ENCODE assay signal across 16 mouse cellular contexts in genomic region chr16:93031624-93032023, GRCm38 (mm10).
DNase-seq lines count a peak whose midpoint lies in the region; ATAC-seq and TF ChIP-seq lines count a peak whose summit lies in the region.
"Had no signal": no experiment of that assay in that cellular context is flagged by ENCODE, and none has a peak within 500 bp of the region (broad histone marks: within the 10 kb centered on the region; RNA-seq: fewer than 3 reads in every experiment).

No protein-coding gene starts in this region.

- no peaks in the 10 kb centered on the region for H3K36me3 ChIP-seq in liver, postnatal 0 days (replicated peaks; ENCODE audit: insufficient read depth, low read length)
- H3K36me3 ChIP-seq: heart, embryonic 10.5 days; limb, embryonic 13.5 days; neural tube, embryonic 13.5 days had no signal

- H3K27ac ChIP-seq in gastrocnemius, adult 2 months: peak overlapping the region; percentile 48
- peak overlapping the region; percentile 48 for H3K27ac ChIP-seq in liver, postnatal 0 days (ENCODE audit: low read depth)
- H3K27ac ChIP-seq in brown adipose tissue, adult 24 weeks (replicated peaks; ENCODE audit: low read depth, low read length): peak overlapping the region; percentile 82
- H3K27ac ChIP-seq: forebrain, embryonic 13.5 days; heart, embryonic 10.5 days; limb, embryonic 13.5 days; neural tube, embryonic 13.5 days had no signal

- H3K4me1 ChIP-seq in liver, postnatal 0 days (ENCODE audit: insufficient read depth): peaks cover 4% of the 10 kb centered on the region; the same call in 1 of the 2 replicates
- H3K4me1 ChIP-seq in brown adipose tissue, adult 24 weeks (ENCODE audit: control insufficient read depth, insufficient read depth, insufficient read length, low read length): no peaks in the 10 kb centered on the region
- H3K4me1 ChIP-seq: forebrain, embryonic 13.5 days; heart, embryonic 10.5 days; neural tube, embryonic 13.5 days had no signal

- 40% methylated on average over 5 of the region's 5 CpGs for WGBS in liver, postnatal 0 days (ENCODE audit: insufficient replicate concordance)

- no peak for TF ChIP-seq EP300 in liver, postnatal 0 days (IDR thresholded peaks at IDR 0.05; ENCODE audit: low read depth)

- no peak for ATAC-seq in liver, postnatal 0 days
- peak; percentile 71 for ATAC-seq in monocyte, adult 5-6 weeks (replicated peaks; ENCODE audit: insufficient number of reproducible peaks, low FRiP score, low TSS enrichment, poor library complexity, severe bottlenecking)
- ATAC-seq in megakaryocyte-erythroid progenitor cell, adult 5-6 weeks (replicated peaks; ENCODE audit: low FRiP score, low TSS enrichment, poor library complexity, severe bottlenecking): no peak
- ATAC-seq: forebrain, embryonic 13.5 days had no signal

- intact Hi-C loops in gastrocnemius, adult 2 months (cut with DNase I): no loop called here

- DNase-seq in gastrocnemius, adult 2 months: no peak
- no peak for DNase-seq in gastrocnemius, postnatal 25 days
- DNase-seq in liver, postnatal 0 days: no peak
- DNase-seq in liver: no peak
- no peak for DNase-seq in retina, embryonic 14.5 days (ENCODE audit: low spot score)
- DNase-seq: cerebellum, adult 8-10 months; heart, postnatal 4 days; kidney, adult 9 months; retina, postnatal 1 day had no signal

- H3K4me3 ChIP-seq in gastrocnemius, adult 2 months: no peak overlapping the region
- H3K4me3 ChIP-seq in liver, postnatal 0 days (ENCODE audit: low read depth, low read length): no peak overlapping the region
- H3K4me3 ChIP-seq in brown adipose tissue, adult 24 weeks (ENCODE audit: insufficient read depth, low read depth, low read length): no peak overlapping the region
- H3K4me3 ChIP-seq: forebrain, embryonic 13.5 days; heart, embryonic 10.5 days; limb, embryonic 13.5 days; neural tube, embryonic 13.5 days had no signal

- H3K9ac ChIP-seq in liver, postnatal 0 days (replicated peaks): no peak overlapping the region
- H3K9ac ChIP-seq: forebrain, embryonic 13.5 days; limb, embryonic 13.5 days; neural tube, embryonic 13.5 days had no signal

- no peak overlapping the region for H3K4me2 ChIP-seq in liver, postnatal 0 days (ENCODE audit: low read depth, low read length)
- H3K4me2 ChIP-seq: forebrain, embryonic 13.5 days; limb, embryonic 13.5 days; neural tube, embryonic 13.5 days had no signal

- no peaks in the 10 kb centered on the region for H3K27me3 ChIP-seq in liver, postnatal 0 days (ENCODE audit: insufficient read depth, low read length)
- H3K27me3 ChIP-seq: forebrain, embryonic 13.5 days; limb, embryonic 13.5 days; neural tube, embryonic 13.5 days had no signal

- no peak for TF ChIP-seq CTCF in gastrocnemius, adult 2 months (IDR thresholded peaks at IDR 0.05)
- TF ChIP-seq CTCF in liver, postnatal 0 days (IDR thresholded peaks at IDR 0.05; ENCODE audit: low read depth): no peak

- no peaks in the 10 kb centered on the region for H3K9me3 ChIP-seq in liver, postnatal 0 days (ENCODE audit: low read length)
- H3K9me3 ChIP-seq: forebrain, embryonic 13.5 days; heart, embryonic 10.5 days; limb, embryonic 13.5 days; neural tube, embryonic 13.5 days had no signal
